Mouse (Mus musculus) left cerebral cortex, postnatal 10 days (tissue): Measurements from ENCODE around the gene Ttn. TPM values are rescaled to one million over a fixed set of nuclear protein-coding genes. Genes with fewer than 3 reads are reported as not detected.

Source experiments
- DNase-seq, 2 experiments: peaks; one replicate each; pipeline ENCODE4 v3.0.0; 2021 to 2022; ENCODE audit warnings: low spot score in 2 of 2, mixed read lengths in 1 of 2; ENCODE audit errors: extremely low spot score in 1 of 2
- intact Hi-C: fragments of 180-260 bp; cut with DNase I; formaldehyde crosslinking; loops from one replicate; pipeline ENCODE4 v1.15.1; 2025
- total RNA-seq, 2 experiments: library from RNA; stranded (reverse); gene quantifications; 2 replicates each; pipeline ENCODE4 v1.2.3; 2021

Gene Ttn
- total RNA-seq, 2 experiments from 2014 or later: 0.20 to 0.43 TPM

DNA sequence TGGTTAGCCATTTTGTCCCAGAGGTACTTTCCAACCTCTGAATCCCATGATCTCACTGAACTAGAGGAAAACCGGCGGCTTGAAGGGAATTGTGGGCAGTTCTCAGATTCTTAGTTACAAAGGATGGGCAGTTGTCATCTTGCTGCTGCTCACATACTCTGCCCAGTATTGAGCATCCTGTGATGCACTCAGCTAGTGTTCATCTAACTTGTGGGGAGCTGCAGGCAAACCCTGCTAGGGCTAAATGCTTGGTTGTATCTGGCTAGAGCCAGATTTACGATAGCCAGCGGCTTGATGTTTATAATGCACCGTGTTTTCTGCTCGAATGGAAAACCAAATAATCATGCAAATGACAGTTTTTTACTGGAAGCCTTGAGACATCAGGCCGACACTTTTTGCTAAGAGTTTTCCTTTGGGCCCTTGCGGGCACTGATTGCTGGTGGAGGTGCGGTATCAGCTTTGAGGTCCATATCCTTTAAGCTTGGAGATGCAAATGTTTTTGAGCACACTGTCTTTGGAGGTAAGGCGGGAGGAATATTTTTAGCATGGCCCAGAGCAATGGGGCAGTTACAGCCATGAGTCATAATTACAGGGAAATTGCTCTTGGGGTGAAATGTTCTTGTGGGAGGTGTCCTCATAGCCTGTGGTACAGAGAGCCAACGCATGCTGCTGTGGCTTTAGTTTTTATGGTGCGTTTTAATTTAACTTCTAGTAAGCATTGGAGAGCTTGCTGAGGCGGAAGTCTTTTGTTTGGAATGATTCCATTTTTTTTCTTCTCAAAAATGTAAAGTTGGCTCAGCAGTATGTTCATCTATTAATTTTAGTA is 305.7 kb downstream of the Ttn start:
- intact Hi-C loops: no loop called here
- DNase-seq: no peak

GRCm38 (mm10) chr2:76675949-76676348 is 306.4 kb downstream of the Ttn start:
- no peak for DNase-seq
- intact Hi-C loops: no loop called here

DNA sequence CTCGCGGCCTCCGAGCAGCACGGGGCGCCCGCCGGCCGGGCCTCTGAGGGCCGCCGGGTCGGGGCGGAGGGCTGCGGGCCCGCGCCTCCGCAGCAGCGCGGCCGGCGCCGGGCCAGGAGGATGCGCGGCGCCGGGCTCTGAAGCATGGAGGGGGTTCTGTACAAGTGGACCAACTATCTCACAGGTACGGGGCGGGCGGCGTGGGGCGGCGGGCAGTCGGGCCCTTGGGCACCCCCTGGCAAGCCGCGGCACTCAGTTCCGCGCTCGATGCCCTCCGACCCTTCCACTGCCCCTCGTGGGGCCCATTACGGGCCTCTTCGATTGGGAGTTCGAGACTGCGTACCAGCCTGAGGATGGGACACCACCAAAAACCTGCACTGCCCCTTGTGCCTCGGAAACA is 306.9 kb downstream of the Ttn start:
- DNase-seq: peak in 1 of 2 experiments; percentile 54
- intact Hi-C loops: no loop called here

DNA sequence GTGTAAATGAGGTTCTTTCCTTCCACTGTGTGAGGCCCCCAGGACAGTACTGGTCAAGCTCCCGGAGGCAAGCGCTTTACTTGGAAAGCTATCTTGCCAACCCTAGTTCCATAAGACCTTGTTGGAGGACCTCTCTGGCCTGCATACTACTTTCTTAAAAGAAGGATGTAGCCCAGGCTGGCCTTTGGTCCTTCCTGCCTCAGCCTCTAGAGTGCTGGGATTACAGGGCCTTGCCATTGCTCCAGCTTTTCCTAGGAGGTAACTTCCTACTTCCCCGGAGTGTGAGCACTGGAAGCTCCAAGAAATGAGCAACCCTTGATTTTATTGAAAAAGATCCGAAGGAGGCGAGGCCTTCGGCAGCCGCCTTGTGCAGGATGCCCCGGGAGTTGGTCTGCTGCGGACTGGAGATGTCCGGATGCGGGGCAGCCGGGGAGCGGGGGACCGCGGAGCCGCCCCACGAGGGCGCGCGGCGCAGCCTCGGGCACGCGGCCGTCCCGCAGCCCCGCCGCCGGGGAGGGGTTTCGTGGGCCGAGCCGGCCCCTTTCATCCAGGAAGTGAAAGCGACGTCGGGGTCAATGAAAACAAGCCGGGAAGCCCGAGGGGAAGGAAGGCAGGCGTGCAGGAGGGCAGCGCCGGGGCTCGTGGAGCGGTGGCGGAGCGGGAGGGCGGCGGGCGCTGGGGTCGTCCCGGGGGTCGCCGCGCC is 307.5 kb downstream of the Ttn start, which contains the start of gene Plekha3:
Plekha3 (plus strand) TSS at position 557 of the 703 bp plus-strand sequence.
- intact Hi-C loops: no loop called here
- DNase-seq: peak; percentile 72 to 91

- DNase-seq: peak in 1 of 2 experiments; percentile 67
- intact Hi-C loops: no loop called here
Observed at GRCm38 (mm10) chr2:76673472-76674081, 308.8 kb downstream of the Ttn start.

- intact Hi-C loops: no loop called here
- peak; percentile 81 to 92 for DNase-seq
Observed at GRCm38 (mm10) chr2:76672966-76673392, 309.4 kb downstream of the Ttn start, which contains the start of gene Fkbp7. Gene Fkbp7, minus strand, starts transcription at chr2:76673116.

DNA sequence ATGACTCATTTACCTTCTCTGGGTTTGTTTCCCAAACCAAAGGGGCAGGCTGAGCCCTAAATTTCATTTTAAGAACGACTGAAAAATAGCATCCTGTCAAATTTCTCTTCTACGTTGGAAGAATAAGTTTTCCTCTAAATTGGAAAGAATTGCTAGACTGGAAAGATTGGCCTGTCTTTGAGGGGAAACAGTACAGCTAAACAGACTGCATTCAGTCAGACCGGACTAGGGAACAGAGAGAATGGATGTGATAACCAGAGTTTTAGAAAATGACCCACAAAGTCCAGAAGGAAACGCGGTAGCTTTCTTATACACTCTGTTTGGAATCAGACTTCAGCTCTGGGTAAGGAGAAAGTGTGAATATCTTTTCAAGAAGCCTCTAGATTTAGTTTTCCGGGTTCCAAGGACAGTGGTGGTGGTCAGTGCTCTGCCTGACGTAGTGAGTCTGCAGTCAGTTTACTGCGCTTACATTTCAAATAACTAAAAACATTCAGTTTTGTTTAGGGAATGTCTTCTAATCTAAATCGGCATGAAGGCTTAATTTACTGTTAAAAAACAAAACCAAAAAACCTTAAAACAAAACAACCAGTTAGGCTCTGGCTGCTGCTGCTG is 310.1 kb downstream of the Ttn start:
- intact Hi-C loops: no loop called here

DNA sequence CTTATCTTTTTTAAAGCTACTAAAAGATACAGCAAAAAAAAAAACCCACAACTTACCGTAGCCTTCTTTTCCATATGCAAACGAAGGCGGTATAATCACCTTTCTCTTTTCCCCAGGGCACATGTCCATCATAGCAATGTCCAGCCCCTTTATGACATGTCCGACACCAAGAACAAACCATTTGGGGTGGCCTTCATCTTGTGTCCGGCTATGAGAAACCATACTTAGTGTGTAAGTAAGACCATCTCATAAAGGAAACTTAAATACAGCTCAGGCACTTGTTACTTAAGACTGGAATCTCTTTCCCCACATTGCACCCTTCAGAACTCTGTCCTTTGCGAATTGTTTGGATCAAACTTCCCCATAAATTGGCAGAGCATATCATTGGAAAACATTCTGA is 310.7 kb downstream of the Ttn start:
- intact Hi-C loops: no loop called here
- no peak for DNase-seq

More for the DNA sequence above, 310.1 kb downstream of the Ttn start:
- no peak for DNase-seq

DNA sequence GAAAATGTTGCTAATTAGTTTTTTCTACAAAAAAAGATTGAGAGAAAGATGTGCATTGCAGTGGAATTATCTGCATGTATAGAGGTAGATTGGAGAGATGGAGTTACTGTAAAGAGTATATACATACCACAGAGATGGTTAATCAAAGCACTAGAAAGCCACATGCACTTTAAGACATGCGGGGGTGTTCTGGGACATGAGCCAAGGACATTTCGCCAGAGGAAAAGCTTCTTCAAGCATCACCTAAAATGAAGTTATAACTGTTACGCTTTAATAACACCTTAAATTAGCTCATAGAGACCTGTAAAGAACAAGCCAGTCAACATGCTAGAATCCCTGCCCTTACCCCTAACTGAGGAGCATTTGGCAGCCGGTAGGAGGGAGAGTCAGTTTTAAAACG is 315.1 kb downstream of the Ttn start:
- intact Hi-C loops: no loop called here
- no peak for DNase-seq

DNA sequence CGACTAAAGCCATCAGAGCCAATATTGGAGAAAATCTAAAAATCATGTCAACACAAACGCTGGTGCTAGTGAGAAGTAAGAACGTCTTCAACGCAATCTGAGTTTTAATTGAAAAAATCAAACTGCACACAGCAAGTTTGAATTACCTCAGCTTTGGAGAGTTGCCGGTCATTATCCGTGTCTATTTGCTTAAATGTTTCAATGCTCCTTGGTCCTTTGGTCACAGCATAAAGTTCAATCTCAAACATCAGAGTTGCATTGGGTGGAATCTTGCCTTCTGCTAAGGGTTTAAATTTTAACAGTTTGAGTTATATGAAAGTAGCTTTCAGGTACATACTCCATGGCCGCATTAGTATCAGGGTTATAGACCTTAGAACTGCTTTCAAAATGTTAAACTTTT is 316.8 kb downstream of the Ttn start:
- intact Hi-C loops: no loop called here
- DNase-seq: no peak

DNA sequence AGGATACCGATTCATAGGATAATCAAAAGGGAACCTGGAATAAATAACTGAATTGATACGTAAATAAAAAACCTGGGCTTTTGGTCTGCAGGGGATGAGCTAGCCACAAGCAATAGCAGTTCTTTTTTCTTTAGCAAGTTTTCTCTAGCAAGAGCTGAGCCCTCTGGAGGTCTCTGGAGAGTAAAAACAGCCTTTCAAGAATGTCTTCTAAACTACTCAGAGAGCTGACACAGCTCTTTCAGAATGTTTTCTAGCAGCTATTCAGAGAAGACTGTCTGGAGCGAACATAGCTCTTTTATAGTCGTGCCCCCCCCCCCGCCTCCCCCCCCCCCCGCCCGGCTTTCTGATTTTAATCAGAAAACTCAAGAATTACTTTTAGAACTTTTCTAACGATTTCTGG is 322.9 kb downstream of the Ttn start:
- no peak for DNase-seq
- intact Hi-C loops: no loop called here

GRCm38 (mm10) chr2:76658551-76658950 is 323.8 kb downstream of the Ttn start:
- DNase-seq: peak in 1 of 2 experiments; percentile 30
- intact Hi-C loops: no loop called here

DNA sequence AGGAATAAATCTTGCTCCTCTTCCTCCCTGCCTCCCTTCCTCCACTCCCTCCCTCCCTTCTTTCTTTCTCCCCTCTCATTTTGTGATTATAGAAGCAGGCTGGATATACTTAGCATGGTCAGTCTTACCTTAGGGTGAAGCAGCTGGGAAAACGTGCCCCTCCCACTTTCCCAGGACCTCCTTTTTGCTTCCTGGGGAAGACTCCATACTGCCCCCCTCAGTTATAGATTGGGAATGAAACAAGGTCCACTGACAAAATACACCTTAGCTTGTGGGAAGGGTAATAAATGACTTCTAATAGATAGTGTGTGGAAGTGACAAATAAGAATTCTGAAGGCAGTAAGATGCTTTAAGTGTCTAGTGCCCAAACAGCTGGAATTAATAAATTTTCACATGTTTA is 326.4 kb downstream of the Ttn start:
- intact Hi-C loops: no loop called here
- DNase-seq: no peak

DNA sequence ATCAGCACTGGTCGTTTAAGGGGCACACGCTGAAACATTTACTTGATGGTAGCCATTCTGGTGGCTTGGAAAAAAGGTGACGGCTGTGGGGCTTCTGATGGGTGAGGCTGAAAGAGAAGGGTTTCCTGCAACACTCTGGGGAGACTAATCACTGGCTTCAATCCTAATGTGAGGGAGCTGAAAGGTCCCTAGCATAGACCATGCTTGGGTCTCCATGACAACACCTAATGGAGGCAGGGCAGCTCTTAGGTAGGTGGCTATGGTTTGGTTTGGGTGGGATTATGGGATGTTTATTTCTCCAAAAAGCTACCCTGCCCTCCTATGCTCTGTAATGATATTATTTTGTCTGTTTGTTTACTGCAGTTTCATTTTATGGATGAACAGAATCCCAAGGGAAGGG is 326.9 kb downstream of the Ttn start:
- no peak for DNase-seq
- intact Hi-C loops: no loop called here

- no peak for DNase-seq
- intact Hi-C loops: no loop called here
Observed at GRCm38 (mm10) chr2:76654646-76655045, 327.7 kb downstream of the Ttn start.

Other genes with a start within 250 kb of the Ttn start
- 10 to 100 TPM; 21.1 to 30.3 TPM for gene Ccdc141, start 188.1 kb upstream of the Ttn start, total RNA-seq